Mouse (Mus musculus) midbrain, embryonic 16.5 days (tissue): Measurements from ENCODE around the gene Cdt1. TPM values are rescaled to one million over a fixed set of nuclear protein-coding genes. Genes with fewer than 3 reads are reported as not detected.
A peak's percentile ranks its signal among the peaks of the same experiment; 100 is the strongest.

Source experiments
- ATAC-seq: fragments of 200-750 bp; cut with Nextera tagmentation; 2 replicates; pipeline ENCODE4 v1.8.0; 2017; ENCODE audit warnings: moderate TSS enrichment
- H3K27ac ChIP-seq: fragments of 300-500 bp; sonication (generic); 2 replicates; pipeline ENCODE4 v1.5.1; 2014; ENCODE audit warnings: mild to moderate bottlenecking, low read length, mixed read lengths
- H3K27me3 ChIP-seq: fragments of 300-500 bp; sonication (generic); 2 replicates; pipeline ENCODE4 v1.6.1; 2014; ENCODE audit warnings: low read depth, low read length, mixed read lengths; ENCODE audit not compliant: control insufficient read depth, insufficient read depth
- H3K36me3 ChIP-seq: fragments of 300-500 bp; sonication (generic); 2 replicates; pipeline ENCODE4 v1.6.1; 2014; ENCODE audit warnings: mild to moderate bottlenecking, low read length, moderate library complexity, mixed read lengths; ENCODE audit not compliant: control insufficient read depth, insufficient read depth
- H3K4me1 ChIP-seq: fragments of 300-500 bp; sonication (generic); 2 replicates; pipeline ENCODE4 v1.6.1; 2014; ENCODE audit warnings: mild to moderate bottlenecking, low read length, mixed read lengths; ENCODE audit not compliant: control insufficient read depth, insufficient read depth
- H3K4me2 ChIP-seq: fragments of 300-500 bp; sonication (generic); 2 replicates; pipeline ENCODE4 v1.6.1; 2014; ENCODE audit warnings: mild to moderate bottlenecking, low read length, mixed read lengths
- H3K4me3 ChIP-seq: fragments of 300-500 bp; sonication (generic); 2 replicates; pipeline ENCODE4 v1.5.1; 2014; ENCODE audit warnings: low read depth, mild to moderate bottlenecking, low read length, moderate library complexity, mixed read lengths
- H3K9ac ChIP-seq: fragments of 300-500 bp; sonication (generic); 2 replicates; pipeline ENCODE4 v1.6.1; 2014; ENCODE audit warnings: low read depth, low read length, mixed read lengths
- H3K9me3 ChIP-seq: fragments of 300-500 bp; sonication (generic); replicated peaks from 2 replicates; pipeline ENCODE4 v1.6.1; 2014; ENCODE audit warnings: mild to moderate bottlenecking, low read length, mixed read lengths; ENCODE audit not compliant: control insufficient read depth, poor library complexity, severe bottlenecking
- WGBS: fragments of 180-500 bp; shearing (Covaris S2); extraction: QIAGEN DNeasy Blood & Tissue Kit; methylation state at CpG from one replicate; pipeline ENCODE4 v1.1.7; 2014; 5-methylcytosine and 5-hydroxymethylcytosine counted together
- polyA plus RNA-seq: library from polyadenylated mRNA; unstranded; fragments of >200 nt; fragmentation: Nextera tagmentation; extraction: Ambion mirVana; gene quantifications from 2 replicates; pipeline ENCODE4 v1.2.1, GENCODE M21; 2015

The Cdt1 gene
- 5.7 and 6.2 TPM in 2 replicates for polyA plus RNA-seq

GRCm38 (mm10) chr8:122567361-122568108, at the start of gene Cdt1:
Gene Cdt1 (plus strand): TSS chr8:122568015.
- H3K9me3 ChIP-seq = no peaks in the 10 kb centered on the region
- peaks cover 18% of the 10 kb centered on the region for H3K4me1 ChIP-seq
- H3K4me2 ChIP-seq = peak within 1 kb of the TSS; percentile 98
- 0 out of 2 replicates have a peak, but pooled peaks cover 2% of the 10 kb centered on the region for H3K36me3 ChIP-seq
- peak within 1 kb of the TSS; percentile 78 for H3K9ac ChIP-seq
- under 1% methylated on average over 62 of the region's 62 CpGs for WGBS
- H3K27ac ChIP-seq = peak within 1 kb of the TSS; percentile 92
- H3K4me3 ChIP-seq = peak within 1 kb of the TSS; percentile 77
- H3K27me3 ChIP-seq = no peaks in the 10 kb centered on the region
- peak; percentile 96 for ATAC-seq

- Histone ChIP-seq H3K36me3 (no peaks in the 10 kb centered on the region), H3K9me3 (no peaks in the 10 kb centered on the region), H3K4me3 (no peak overlapping the region), H3K9ac (no peak overlapping the region), H3K27ac (no peak overlapping the region), H3K27me3 (no peaks in the 10 kb centered on the region), H3K4me2 (no peak overlapping the region), H3K4me1 (peaks cover 17% of the 10 kb centered on the region; the same call in 1 of the 2 replicates)
- WGBS = 80% methylated on average over 11 of the region's 11 CpGs
- no peak for ATAC-seq
Observed at GRCm38 (mm10) chr8:122520611-122521010, 47.2 kb upstream of the Cdt1 start.

GRCm38 (mm10) chr8:122522796-122523651, 44.8 kb upstream of the Cdt1 start:
- H3K9me3 ChIP-seq = no peaks in the 10 kb centered on the region
- no peak for ATAC-seq
- no peaks in the 10 kb centered on the region for H3K36me3 ChIP-seq
- peaks cover 14% of the 10 kb centered on the region; the same call in 1 of the 2 replicates for H3K4me1 ChIP-seq
- no peak overlapping the region for H3K4me2 ChIP-seq
- 0 out of 2 replicates have a peak overlapping the region, but pooled peaks have one; percentile 11 for H3K27ac ChIP-seq
- 61% methylated on average over 14 of the region's 14 CpGs for WGBS
- H3K9ac ChIP-seq = 0 out of 2 replicates have a peak overlapping the region, but pooled peaks have one; percentile 20
- no peaks in the 10 kb centered on the region for H3K27me3 ChIP-seq
- no peak overlapping the region for H3K4me3 ChIP-seq

GRCm38 (mm10) chr8:122523652-122524360, 44.0 kb upstream of the Cdt1 start:
- no peak for ATAC-seq
- Histone ChIP-seq H3K27ac (peak overlapping the region; percentile 36), H3K9ac (peak overlapping the region; percentile 11; the same call in 1 of the 2 replicates), H3K4me3 (no peak overlapping the region), H3K9me3 (no peaks in the 10 kb centered on the region), H3K4me2 (peak overlapping the region; percentile 1; the same call in 1 of the 2 replicates), H3K4me1 (peaks cover 14% of the 10 kb centered on the region; the same call in 1 of the 2 replicates), H3K27me3 (no peaks in the 10 kb centered on the region), H3K36me3 (no peaks in the 10 kb centered on the region)
- WGBS = 7% methylated on average over 23 of the region's 23 CpGs

- Histone ChIP-seq H3K27ac (no peak overlapping the region), H3K4me2 (no peak overlapping the region), H3K27me3 (no peaks in the 10 kb centered on the region), H3K4me1 (peaks cover 14% of the 10 kb centered on the region; the same call in 1 of the 2 replicates), H3K4me3 (no peak overlapping the region), H3K9ac (no peak overlapping the region), H3K36me3 (no peaks in the 10 kb centered on the region), H3K9me3 (no peaks in the 10 kb centered on the region)
- 79% methylated on average over 6 of the region's 6 CpGs for WGBS
- no peak; the same call in 1 of the 2 replicates for ATAC-seq
Observed at GRCm38 (mm10) chr8:122524506-122524905, 43.3 kb upstream of the Cdt1 start.

GRCm38 (mm10) chr8:122525004-122525403, 42.8 kb upstream of the Cdt1 start:
- no peak overlapping the region for H3K4me3 ChIP-seq
- no peaks in the 10 kb centered on the region for H3K9me3 ChIP-seq
- no peak overlapping the region for H3K4me2 ChIP-seq
- WGBS = 83% methylated on average over 6 of the region's 6 CpGs
- no peak overlapping the region for H3K9ac ChIP-seq
- no peak overlapping the region for H3K27ac ChIP-seq
- H3K4me1 ChIP-seq = peaks cover 14% of the 10 kb centered on the region; the same call in 1 of the 2 replicates
- no peaks in the 10 kb centered on the region for H3K36me3 ChIP-seq
- no peaks in the 10 kb centered on the region for H3K27me3 ChIP-seq
- no peak for ATAC-seq

GRCm38 (mm10) chr8:122526084-122526483, 41.7 kb upstream of the Cdt1 start:
- ATAC-seq = no peak
- Histone ChIP-seq H3K9me3 (no peaks in the 10 kb centered on the region), H3K27me3 (no peaks in the 10 kb centered on the region), H3K36me3 (no peaks in the 10 kb centered on the region), H3K4me1 (peaks cover 14% of the 10 kb centered on the region; the same call in 1 of the 2 replicates), H3K27ac (no peak overlapping the region), H3K4me3 (no peak overlapping the region), H3K4me2 (no peak overlapping the region), H3K9ac (no peak overlapping the region)
- WGBS = 75% methylated on average over 3 of the region's 3 CpGs

GRCm38 (mm10) chr8:122526526-122527170, 41.2 kb upstream of the Cdt1 start:
- 73% methylated on average over 7 of the region's 7 CpGs for WGBS

More at GRCm38 (mm10) chr8:122526526-122527170, 41.2 kb upstream of the Cdt1 start:
- no peaks in the 10 kb centered on the region for H3K9me3 ChIP-seq
- no peaks in the 10 kb centered on the region for H3K27me3 ChIP-seq
- H3K36me3 ChIP-seq = no peaks in the 10 kb centered on the region
- ATAC-seq = no peak
- H3K9ac ChIP-seq = no peak overlapping the region
- H3K4me2 ChIP-seq = no peak overlapping the region
- H3K4me1 ChIP-seq = peaks cover 14% of the 10 kb centered on the region; the same call in 1 of the 2 replicates
- no peak overlapping the region for H3K4me3 ChIP-seq
- H3K27ac ChIP-seq = no peak overlapping the region
